Mouse (Mus musculus): ENCODE measurements at regions not wholly inside any gene's neighbourhood (a gene's known extent, or its start where the extent isn't known, plus 50 kb on each side); places are given as distances from the start of the nearest gene placed in this dataset. TPM values are rescaled to one million over a fixed set of nuclear protein-coding genes. Genes with fewer than 3 reads are reported as not detected.

GRCm38 (mm10) chr16:3256051-3256450 lies 334.8 kb upstream of the Olfr161 start:
- ATAC-seq (ENCODE audit: insufficient read depth, low FRiP score) = no peak
- Histone ChIP-seq H3K36me3 (ENCODE audit: control insufficient read depth, insufficient read depth, low read length) (no peaks in the 10 kb centered on the region), H3K9ac (ENCODE audit: low read length) (no peak overlapping the region), H3K4me2 (ENCODE audit: low read depth, low read length) (no peak overlapping the region), H3K9me3 (replicated peaks; ENCODE audit: control insufficient read depth, low read length) (peaks cover 21% of the 10 kb centered on the region), H3K4me3 (replicated peaks; ENCODE audit: low read length) (no peak overlapping the region), H3K27me3 (ENCODE audit: control insufficient read depth, insufficient read depth, low read length) (no peaks in the 10 kb centered on the region), H3K4me1 (ENCODE audit: control insufficient read depth, insufficient read depth, low read length) (no peaks in the 10 kb centered on the region), H3K27ac (ENCODE audit: low read length) (no peak overlapping the region)

GRCm38 (mm10) chr16:3265351-3265750 lies 325.5 kb upstream of the Olfr161 start:
- 81% methylated on average over 1 of the region's 1 CpGs for WGBS
- no peak overlapping the region for H3K27ac ChIP-seq (ENCODE audit: low read length)
- no peaks in the 10 kb centered on the region for H3K27me3 ChIP-seq (ENCODE audit: control insufficient read depth, insufficient read depth, low read length)
- no peak overlapping the region for H3K9ac ChIP-seq (ENCODE audit: low read length)
- no peak overlapping the region for H3K4me3 ChIP-seq (replicated peaks; ENCODE audit: low read length)
- peaks cover 22% of the 10 kb centered on the region for H3K9me3 ChIP-seq (replicated peaks; ENCODE audit: control insufficient read depth, low read length)
- no peak for ATAC-seq (ENCODE audit: insufficient read depth, low FRiP score)
- no peaks in the 10 kb centered on the region for H3K4me1 ChIP-seq (ENCODE audit: control insufficient read depth, insufficient read depth, low read length)
- H3K4me2 ChIP-seq (ENCODE audit: low read depth, low read length) = no peak overlapping the region
- no peaks in the 10 kb centered on the region for H3K36me3 ChIP-seq (ENCODE audit: control insufficient read depth, insufficient read depth, low read length)

DNA sequence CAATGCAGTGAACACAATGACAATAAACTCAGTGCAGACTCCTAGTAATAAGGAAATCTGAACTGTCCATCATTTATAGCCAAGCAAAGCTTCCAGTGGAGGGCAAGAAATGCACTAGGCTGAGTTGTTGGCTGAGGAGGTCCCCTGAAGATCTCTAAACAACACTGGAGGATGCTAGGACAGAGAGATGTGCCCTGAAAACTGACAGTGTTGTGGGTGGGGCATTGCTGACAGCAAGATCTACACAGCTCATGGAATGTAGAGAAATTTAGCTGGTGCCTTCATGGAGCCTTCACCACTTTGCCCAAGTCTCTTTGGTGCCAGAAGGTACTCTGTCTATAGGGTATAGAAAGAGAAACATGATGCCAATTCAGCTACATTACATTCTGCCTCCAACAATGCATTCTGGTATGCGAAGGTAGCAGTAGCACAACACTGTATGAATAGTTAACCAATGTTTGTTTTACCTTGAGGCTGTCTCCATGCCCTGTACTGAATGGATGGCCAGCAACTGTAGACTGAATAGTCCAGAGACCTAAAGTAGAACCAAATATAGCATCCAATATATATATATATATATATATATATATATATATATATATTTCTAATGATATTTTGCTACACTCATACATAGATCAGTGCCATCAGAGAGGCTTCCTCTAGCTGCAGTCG lies 318.9 kb upstream of the Olfr161 start:
- H3K4me3 ChIP-seq (replicated peaks; ENCODE audit: low read length) = no peak overlapping the region
- H3K27me3 ChIP-seq (ENCODE audit: control insufficient read depth, insufficient read depth, low read length) = no peaks in the 10 kb centered on the region
- peaks cover 16% of the 10 kb centered on the region for H3K9me3 ChIP-seq (replicated peaks; ENCODE audit: control insufficient read depth, low read length)
- 59% methylated on average over 2 of the region's 2 CpGs for WGBS
- no peak overlapping the region for H3K9ac ChIP-seq (ENCODE audit: low read length)
- no peak overlapping the region for H3K27ac ChIP-seq (ENCODE audit: low read length)
- no peak overlapping the region for H3K4me2 ChIP-seq (ENCODE audit: low read depth, low read length)
- no peak for ATAC-seq (ENCODE audit: insufficient read depth, low FRiP score)
- H3K36me3 ChIP-seq (ENCODE audit: control insufficient read depth, insufficient read depth, low read length) = no peaks in the 10 kb centered on the region
- no peaks in the 10 kb centered on the region for H3K4me1 ChIP-seq (ENCODE audit: control insufficient read depth, insufficient read depth, low read length)

- no peak for ATAC-seq (ENCODE audit: insufficient read depth, low FRiP score)
- no peak overlapping the region for H3K27ac ChIP-seq (ENCODE audit: low read length)
- H3K4me2 ChIP-seq (ENCODE audit: low read depth, low read length) = no peak overlapping the region
- WGBS = 81% methylated on average over 2 of the region's 2 CpGs
- H3K4me1 ChIP-seq (ENCODE audit: control insufficient read depth, insufficient read depth, low read length) = no peaks in the 10 kb centered on the region
- no peaks in the 10 kb centered on the region for H3K27me3 ChIP-seq (ENCODE audit: control insufficient read depth, insufficient read depth, low read length)
- H3K4me3 ChIP-seq (replicated peaks; ENCODE audit: low read length) = no peak overlapping the region
- H3K9ac ChIP-seq (ENCODE audit: low read length) = no peak overlapping the region
- peaks cover 16% of the 10 kb centered on the region for H3K9me3 ChIP-seq (replicated peaks; ENCODE audit: control insufficient read depth, low read length)
- no peaks in the 10 kb centered on the region for H3K36me3 ChIP-seq (ENCODE audit: control insufficient read depth, insufficient read depth, low read length)
Measured at GRCm38 (mm10) chr16:3273427-3273826, 317.4 kb upstream of the Olfr161 start.

Small RNA genes in the stretch of these regions (microRNA-seq; reads per million reads assigned to microRNA genes)
- gene Gm23215 = not detected
